Mouse (Mus musculus) intestine, postnatal 0 days (tissue): ENCODE measurements at regions not wholly inside any gene's neighbourhood (a gene's known extent, or its start where the extent isn't known, plus 50 kb on each side); places are given as distances from the start of the nearest gene placed in this dataset.

Experiments used
- ATAC-seq: fragments of 200-750 bp; cut with Nextera tagmentation; 2 replicates; pipeline ENCODE4 v1.8.0; 2017; ENCODE audit warnings: mild to moderate bottlenecking, moderate TSS enrichment, moderate library complexity
- H3K27ac ChIP-seq: fragments of 300-500 bp; sonication (generic); 2 replicates; pipeline ENCODE4 v1.5.1; 2014; ENCODE audit warnings: mild to moderate bottlenecking, low read depth, low read length, moderate library complexity
- H3K27me3 ChIP-seq: fragments of 300-500 bp; sonication (generic); replicated peaks from 2 replicates; pipeline ENCODE4 v1.6.1; 2014; ENCODE audit warnings: low read length, mixed read lengths; ENCODE audit not compliant: control insufficient read depth, insufficient read depth
- H3K36me3 ChIP-seq: fragments of 300-500 bp; sonication (generic); 2 replicates; pipeline ENCODE4 v1.6.1; 2014; ENCODE audit warnings: mild to moderate bottlenecking, moderate library complexity; ENCODE audit not compliant: control insufficient read depth, insufficient read depth
- H3K4me1 ChIP-seq: fragments of 300-500 bp; sonication (generic); replicated peaks from 2 replicates; pipeline ENCODE4 v1.6.1; 2014; ENCODE audit warnings: antibody characterized with exemption, low read length, mixed read lengths; ENCODE audit not compliant: control insufficient read depth, insufficient read depth
- H3K4me2 ChIP-seq: fragments of 300-500 bp; sonication (generic); replicated peaks from 2 replicates; pipeline ENCODE4 v1.6.1; 2014; ENCODE audit warnings: low read depth, mild to moderate bottlenecking, moderate library complexity
- H3K4me3 ChIP-seq: fragments of 300-500 bp; sonication (generic); 2 replicates; pipeline ENCODE4 v1.5.1; 2014; ENCODE audit warnings: low read depth, low read length
- H3K9ac ChIP-seq: fragments of 300-500 bp; sonication (generic); 2 replicates; pipeline ENCODE4 v1.6.1; 2014; ENCODE audit warnings: mild to moderate bottlenecking, low read depth, low read length
- H3K9me3 ChIP-seq: fragments of 300-500 bp; sonication (generic); 2 replicates; pipeline ENCODE4 v1.6.1; 2016; ENCODE audit warnings: mixed run types; ENCODE audit not compliant: control insufficient read depth
- CTCF ChIP-seq: sonication (generic); IDR thresholded peaks from 2 replicates; pipeline ENCODE4 v1.5.1; 2016; ENCODE audit warnings: low read depth, mild to moderate bottlenecking, control low read depth, antibody characterized with exemption, moderate library complexity
- WGBS: fragments of 180-500 bp; shearing (Covaris S2); extraction: QIAGEN DNeasy Blood & Tissue Kit; methylation state at CpG from one replicate; pipeline ENCODE4 v1.1.7; 2014; 5-methylcytosine and 5-hydroxymethylcytosine counted together

DNA sequence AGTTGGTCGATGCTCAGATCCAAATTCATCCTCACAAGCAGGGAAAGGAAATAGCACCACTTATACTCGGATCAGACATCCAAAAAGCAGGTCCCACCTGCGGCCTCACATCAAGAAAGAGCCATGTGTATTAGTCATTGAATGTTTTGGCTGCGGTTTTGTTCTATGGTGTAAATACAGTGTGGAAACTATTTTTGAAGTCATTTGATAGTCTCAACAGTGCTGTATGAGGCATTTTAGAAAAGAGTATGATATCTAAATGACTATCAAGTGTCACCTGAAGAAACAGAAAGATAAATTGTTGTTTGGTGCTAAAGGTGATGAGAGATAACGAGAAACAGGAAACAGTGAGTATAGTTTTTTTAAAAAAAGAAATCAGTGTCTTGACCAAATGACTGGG, 74.7 kb downstream of the Cep44 start:
- H3K9me3 ChIP-seq = no peaks in the 10 kb centered on the region
- H3K9ac ChIP-seq = no peak overlapping the region
- WGBS = 78% methylated on average over 5 of the region's 5 CpGs
- H3K27ac ChIP-seq = no peak overlapping the region
- H3K36me3 ChIP-seq = no peaks in the 10 kb centered on the region
- H3K27me3 ChIP-seq = no peaks in the 10 kb centered on the region
- TF ChIP-seq CTCF = no peak
- no peak for ATAC-seq
- H3K4me3 ChIP-seq = no peak overlapping the region
- no peaks in the 10 kb centered on the region for H3K4me1 ChIP-seq
- H3K4me2 ChIP-seq = no peak overlapping the region

DNA sequence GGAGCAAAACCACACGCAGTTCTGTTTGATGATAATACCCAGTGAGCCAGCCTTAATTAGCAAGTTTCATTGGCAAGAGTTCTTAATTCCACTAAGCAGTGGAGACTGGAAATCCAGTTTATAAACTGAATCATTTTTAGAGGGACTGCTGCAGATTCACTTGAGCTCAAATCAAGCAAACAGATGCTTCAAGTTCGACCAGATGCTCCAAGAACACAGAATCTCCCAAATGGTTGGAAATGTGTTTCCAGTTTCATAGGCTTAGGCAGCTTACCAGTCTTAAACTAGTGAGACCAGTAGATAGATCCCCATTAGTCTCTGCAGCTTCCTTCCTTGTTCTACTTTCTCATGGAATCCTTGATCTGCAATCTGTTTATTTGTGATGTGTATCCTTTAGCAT, 75.7 kb downstream of the Cep44 start:
- WGBS = 69% methylated on average over 2 of the region's 2 CpGs
- no peak for ATAC-seq
- H3K27ac ChIP-seq = no peak overlapping the region
- H3K27me3 ChIP-seq = no peaks in the 10 kb centered on the region
- no peak overlapping the region for H3K4me2 ChIP-seq
- no peak overlapping the region for H3K9ac ChIP-seq
- no peaks in the 10 kb centered on the region for H3K36me3 ChIP-seq
- H3K9me3 ChIP-seq = no peaks in the 10 kb centered on the region
- no peaks in the 10 kb centered on the region for H3K4me1 ChIP-seq
- no peak overlapping the region for H3K4me3 ChIP-seq
- TF ChIP-seq CTCF = no peak

DNA sequence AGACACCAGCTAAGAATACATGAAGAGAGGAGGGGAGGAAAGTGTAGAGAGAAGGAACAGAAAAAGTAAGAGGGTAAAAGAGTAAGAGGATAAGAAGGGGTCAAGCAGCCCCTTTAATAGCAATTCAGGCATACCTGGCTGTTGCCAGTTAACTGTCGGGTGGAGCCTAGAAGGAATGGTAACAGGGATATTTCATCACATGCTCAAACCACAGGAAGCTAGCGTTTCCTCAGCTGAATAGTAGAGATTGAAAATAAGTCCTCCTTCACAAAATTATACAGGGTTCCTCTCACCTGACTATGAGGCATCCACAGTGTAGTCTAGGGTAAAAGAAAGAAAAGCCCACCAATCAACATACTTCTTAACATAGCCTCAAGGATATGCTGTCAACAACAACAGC, 76.5 kb downstream of the Cep44 start:
- Histone ChIP-seq H3K4me2 (no peak overlapping the region), H3K9ac (no peak overlapping the region), H3K27me3 (no peaks in the 10 kb centered on the region), H3K9me3 (no peaks in the 10 kb centered on the region), H3K4me1 (no peaks in the 10 kb centered on the region), H3K27ac (no peak overlapping the region), H3K4me3 (no peak overlapping the region), H3K36me3 (no peaks in the 10 kb centered on the region)
- no peak for TF ChIP-seq CTCF
- WGBS = 78% methylated on average over 2 of the region's 2 CpGs
- no peak for ATAC-seq

DNA sequence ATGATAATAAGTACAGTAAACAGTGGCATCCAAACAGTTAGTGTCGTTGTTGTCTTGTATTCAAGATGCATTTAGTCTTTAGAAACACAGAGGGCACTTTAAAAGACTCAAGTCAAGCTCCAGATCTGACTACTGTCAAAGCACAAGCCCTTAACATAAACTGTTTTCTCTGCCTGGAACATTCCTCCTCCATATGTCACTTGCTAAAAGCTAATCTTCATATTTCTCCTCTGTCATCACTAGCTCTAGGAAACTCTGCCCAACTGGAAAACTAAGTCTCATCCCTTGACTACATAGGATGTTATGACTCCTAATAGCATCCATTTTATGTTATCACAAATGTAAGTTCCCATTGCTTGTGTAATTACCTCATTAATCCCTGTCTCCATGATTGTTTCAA, 85.8 kb downstream of the Cep44 start:
- H3K36me3 ChIP-seq = no peaks in the 10 kb centered on the region
- no peaks in the 10 kb centered on the region for H3K27me3 ChIP-seq
- no peaks in the 10 kb centered on the region for H3K4me1 ChIP-seq
- H3K9me3 ChIP-seq = no peaks in the 10 kb centered on the region
- ATAC-seq = no peak
- 58% methylated on average over 1 of the region's 1 CpGs for WGBS
- no peak for TF ChIP-seq CTCF
- H3K9ac ChIP-seq = no peak overlapping the region
- H3K4me2 ChIP-seq = no peak overlapping the region
- no peak overlapping the region for H3K27ac ChIP-seq
- H3K4me3 ChIP-seq = no peak overlapping the region

DNA sequence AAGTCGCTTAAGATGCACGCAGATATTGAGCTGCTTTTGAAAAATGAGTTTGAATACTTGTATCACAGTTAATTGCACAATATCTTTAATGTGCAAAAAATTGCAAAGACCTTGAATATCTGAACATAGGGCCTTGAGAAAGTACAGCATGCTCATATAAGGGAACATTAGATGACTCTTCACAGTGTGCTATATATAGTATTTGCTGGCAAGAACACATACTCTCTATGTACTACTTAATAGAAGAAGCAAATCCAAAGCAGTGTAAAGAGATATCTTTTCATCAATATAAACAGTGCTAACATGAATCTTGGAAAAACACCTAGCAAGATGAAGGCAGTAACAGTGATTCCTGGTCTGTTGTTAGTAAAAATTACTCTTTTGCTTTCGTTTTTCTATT, 99.9 kb downstream of the Cep44 start:
- Histone ChIP-seq H3K27ac (no peak overlapping the region), H3K27me3 (no peaks in the 10 kb centered on the region), H3K4me1 (no peaks in the 10 kb centered on the region), H3K9me3 (no peaks in the 10 kb centered on the region), H3K9ac (no peak overlapping the region), H3K4me3 (no peak overlapping the region), H3K4me2 (no peak overlapping the region), H3K36me3 (no peaks in the 10 kb centered on the region)
- no peak for TF ChIP-seq CTCF
- 68% methylated on average over 3 of the region's 3 CpGs for WGBS
- ATAC-seq = no peak

DNA sequence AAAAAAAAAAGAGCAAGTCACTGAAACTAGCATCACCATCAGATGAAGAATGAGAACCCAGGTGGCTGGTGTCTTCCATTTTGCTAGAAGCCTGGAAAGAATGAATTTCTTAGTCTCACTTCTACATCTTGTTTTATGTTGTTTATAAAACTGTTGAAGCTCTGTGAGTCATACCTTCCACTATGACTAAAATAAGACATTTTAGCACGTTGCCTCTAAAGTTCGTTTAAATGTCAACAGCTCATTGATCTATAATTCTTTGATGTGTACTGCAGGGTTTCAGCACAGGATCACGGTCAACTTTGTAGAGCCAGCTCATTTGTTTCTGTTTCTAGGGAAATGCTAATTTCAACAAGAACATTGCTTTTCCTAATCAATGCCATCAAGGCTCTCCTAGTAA, 107.2 kb downstream of the Cep44 start:
- Histone ChIP-seq H3K4me2 (no peak overlapping the region), H3K9me3 (no peaks in the 10 kb centered on the region), H3K4me1 (no peaks in the 10 kb centered on the region), H3K4me3 (no peak overlapping the region), H3K27me3 (no peaks in the 10 kb centered on the region), H3K36me3 (no peaks in the 10 kb centered on the region), H3K9ac (no peak overlapping the region), H3K27ac (no peak overlapping the region)
- no peak for ATAC-seq
- WGBS = 54% methylated on average over 3 of the region's 3 CpGs
- TF ChIP-seq CTCF = no peak

DNA sequence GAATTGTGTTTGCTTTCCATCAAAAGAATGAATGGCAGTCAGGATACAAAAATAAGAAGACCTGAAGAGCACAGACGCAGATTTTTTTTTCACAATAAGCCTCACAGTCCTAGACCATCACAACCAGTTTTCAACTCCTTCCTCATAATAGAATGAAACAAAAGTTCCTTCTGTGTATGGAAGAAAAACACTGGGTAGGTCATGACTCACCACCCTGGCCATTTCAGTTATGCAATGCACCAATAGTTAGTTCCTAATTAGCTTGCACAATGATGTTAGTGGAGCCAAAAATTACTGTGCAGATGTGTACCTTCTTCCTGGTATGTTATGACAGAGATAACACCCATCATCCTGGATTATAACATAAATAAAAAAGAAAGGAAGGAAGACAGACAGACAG, 111.4 kb downstream of the Cep44 start:
- Histone ChIP-seq H3K27me3 (no peaks in the 10 kb centered on the region), H3K9ac (no peak overlapping the region), H3K27ac (no peak overlapping the region), H3K4me1 (no peaks in the 10 kb centered on the region), H3K4me3 (no peak overlapping the region), H3K36me3 (no peaks in the 10 kb centered on the region), H3K4me2 (no peak overlapping the region), H3K9me3 (no peaks in the 10 kb centered on the region)
- no peak for TF ChIP-seq CTCF
- ATAC-seq = no peak
- 79% methylated on average over 1 of the region's 1 CpGs for WGBS
